Mouse (Mus musculus) spleen, adult 2 months (tissue): ENCODE results near the gene Rictor.

Source experiments
- CTCF ChIP-seq: fragments of 200-500 bp; IDR thresholded peaks from 2 replicates; pipeline ENCODE4 v1.5.1; 2011; ENCODE audit warnings: mild to moderate bottlenecking, inconsistent platforms; ENCODE audit not compliant: insufficient read depth, insufficient read length, insufficient replicate concordance; ENCODE audit errors: extremely low read depth
- POLR2A ChIP-seq: fragments of 200-500 bp; IDR thresholded peaks from 2 replicates; pipeline ENCODE4 v1.6.1; 2011; ENCODE audit warnings: low read depth, low read length, inconsistent platforms

GRCm38 (mm10) chr15:6707936-6708525 is at the start of gene Rictor:
- no peak for TF ChIP-seq CTCF
- peak; percentile 51 for TF ChIP-seq POLR2A
